Mouse (Mus musculus) heart, embryonic 12.5 days (tissue): ENCODE measurements around the gene Slc7a8. TPM values are rescaled to one million over a fixed set of nuclear protein-coding genes. Genes with fewer than 3 reads are reported as not detected.
A peak's percentile ranks its signal among the peaks of the same experiment; 100 is the strongest.
"Not testable (repeated sequence)": the region's sequence is repeated elsewhere in the genome, so short reads cannot be mapped to it uniquely, and the experiment has no call there.

Source experiments
- ATAC-seq: fragments of 200-750 bp; cut with Nextera tagmentation; 2 replicates; pipeline ENCODE4 v1.8.0; 2017; ENCODE audit warnings: moderate TSS enrichment, moderate library complexity; ENCODE audit not compliant: insufficient number of reproducible peaks, low FRiP score
- H3K27ac ChIP-seq: fragments of 300-500 bp; sonication (generic); 2 replicates; pipeline ENCODE4 v1.5.1; 2016; ENCODE audit warnings: mild to moderate bottlenecking, moderate library complexity; ENCODE audit not compliant: poor library complexity, severe bottlenecking
- H3K27me3 ChIP-seq: fragments of 300-500 bp; sonication (generic); replicated peaks from 2 replicates; pipeline ENCODE4 v1.6.1; 2016; ENCODE audit warnings: mild to moderate bottlenecking, moderate library complexity
- H3K36me3 ChIP-seq: fragments of 300-500 bp; sonication (generic); 2 replicates; pipeline ENCODE4 v1.6.1; 2016; ENCODE audit warnings: mild to moderate bottlenecking, moderate library complexity
- H3K4me1 ChIP-seq: fragments of 300-500 bp; sonication (generic); replicated peaks from 2 replicates; pipeline ENCODE4 v1.6.1; 2016; ENCODE audit warnings: mild to moderate bottlenecking
- H3K4me2 ChIP-seq: fragments of 300-500 bp; sonication (generic); 2 replicates; pipeline ENCODE4 v1.6.1; 2016; ENCODE audit warnings: mild to moderate bottlenecking, moderate library complexity
- H3K4me3 ChIP-seq: fragments of 300-500 bp; sonication (generic); 2 replicates; pipeline ENCODE4 v1.5.1; 2016; ENCODE audit warnings: mild to moderate bottlenecking
- H3K9ac ChIP-seq: fragments of 300-500 bp; sonication (generic); 2 replicates; pipeline ENCODE4 v1.6.1; 2016; ENCODE audit warnings: mild to moderate bottlenecking, moderate library complexity
- H3K9me3 ChIP-seq: fragments of 300-500 bp; sonication (generic); replicated peaks from 2 replicates; pipeline ENCODE4 v1.6.1; 2016; ENCODE audit warnings: mild to moderate bottlenecking, moderate library complexity
- WGBS: fragments of 180-500 bp; shearing (Covaris S2); methylation state at CpG from one replicate; pipeline ENCODE4 v1.1.7; 2016; 5-methylcytosine and 5-hydroxymethylcytosine counted together
- polyA plus RNA-seq: library from polyadenylated mRNA; unstranded; fragments of >200 nt; fragmentation: Nextera tagmentation; extraction: Ambion mirVana; gene quantifications from 2 replicates; pipeline ENCODE4 v1.2.1, GENCODE M21; 2016

The Slc7a8 gene
- polyA plus RNA-seq, 1 experiment from 2014 or later = 4.4 TPM

GRCm38 (mm10) chr14:54780084-54780483, 1.7 kb downstream of the Slc7a8 start:
- H3K9ac ChIP-seq = no peak overlapping the region
- no peaks in the 10 kb centered on the region for H3K9me3 ChIP-seq
- H3K36me3 ChIP-seq = no peaks in the 10 kb centered on the region
- ATAC-seq = no peak
- no peaks in the 10 kb centered on the region for H3K4me1 ChIP-seq
- peak overlapping the region; percentile 19 for H3K4me2 ChIP-seq
- 75% methylated on average over 9 of the region's 9 CpGs for WGBS
- H3K27me3 ChIP-seq = peaks cover 6% of the 10 kb centered on the region
- H3K27ac ChIP-seq = no peak overlapping the region
- H3K4me3 ChIP-seq = 0 out of 2 replicates have a peak overlapping the region, but pooled peaks have one; percentile 1

- Histone ChIP-seq H3K4me2 (no peak overlapping the region), H3K9ac (no peak overlapping the region), H3K36me3 (no peaks in the 10 kb centered on the region), H3K27me3 (peaks cover 6% of the 10 kb centered on the region), H3K4me1 (peaks cover under 1% of the 10 kb centered on the region; the same call in 1 of the 2 replicates), H3K9me3 (no peaks in the 10 kb centered on the region), H3K4me3 (no peak overlapping the region), H3K27ac (no peak overlapping the region)
- 62% methylated on average over 4 of the region's 4 CpGs for WGBS
- ATAC-seq = no peak
Observed at GRCm38 (mm10) chr14:54777893-54778292, 3.9 kb downstream of the Slc7a8 start.

GRCm38 (mm10) chr14:54776768-54777167, 5.0 kb downstream of the Slc7a8 start:
- Histone ChIP-seq H3K4me1 (peaks cover 10% of the 10 kb centered on the region), H3K9ac (no peak overlapping the region), H3K4me3 (no peak overlapping the region), H3K4me2 (no peak overlapping the region), H3K27ac (no peak overlapping the region), H3K36me3 (no peaks in the 10 kb centered on the region), H3K27me3 (peaks cover 6% of the 10 kb centered on the region), H3K9me3 (no peaks in the 10 kb centered on the region)
- no peak for ATAC-seq
- WGBS = 57% methylated on average over 5 of the region's 5 CpGs

GRCm38 (mm10) chr14:54775534-54776041, 6.2 kb downstream of the Slc7a8 start:
- H3K4me3 ChIP-seq = no peak overlapping the region
- ATAC-seq = no peak

GRCm38 (mm10) chr14:54772333-54772856, 9.4 kb downstream of the Slc7a8 start:
- peak overlapping the region; percentile 48 for H3K4me2 ChIP-seq
- no peak for ATAC-seq
- no peaks in the 10 kb centered on the region for H3K9me3 ChIP-seq
- H3K4me1 ChIP-seq = peaks cover 10% of the 10 kb centered on the region
- WGBS = 57% methylated on average over 20 of the region's 20 CpGs
- no peaks in the 10 kb centered on the region for H3K36me3 ChIP-seq
- H3K27me3 ChIP-seq = no peaks in the 10 kb centered on the region
- H3K27ac ChIP-seq = no peak overlapping the region
- H3K4me3 ChIP-seq = no peak overlapping the region
- H3K9ac ChIP-seq = no peak overlapping the region

More at GRCm38 (mm10) chr14:54775534-54776041, 6.2 kb downstream of the Slc7a8 start:
- Histone ChIP-seq H3K27me3 (peaks cover 6% of the 10 kb centered on the region), H3K9me3 (no peaks in the 10 kb centered on the region), H3K4me2 (no peak overlapping the region), H3K4me1 (peaks cover 10% of the 10 kb centered on the region), H3K9ac (no peak overlapping the region), H3K36me3 (no peaks in the 10 kb centered on the region), H3K27ac (no peak overlapping the region)
- WGBS = 86% methylated on average over 7 of the region's 7 CpGs

- Histone ChIP-seq H3K27ac (no peak overlapping the region), H3K36me3 (no peaks in the 10 kb centered on the region), H3K9ac (no peak overlapping the region), H3K4me2 (no peak overlapping the region), H3K27me3 (no peaks in the 10 kb centered on the region), H3K4me3 (no peak overlapping the region), H3K9me3 (no peaks in the 10 kb centered on the region), H3K4me1 (peaks cover 10% of the 10 kb centered on the region)
- 89% methylated on average over 5 of the region's 5 CpGs for WGBS
- no peak for ATAC-seq
Observed at GRCm38 (mm10) chr14:54770373-54770772, 11.4 kb downstream of the Slc7a8 start.

GRCm38 (mm10) chr14:54769068-54769425, 12.7 kb downstream of the Slc7a8 start:
- Histone ChIP-seq H3K9ac (no peak overlapping the region), H3K4me2 (no peak overlapping the region), H3K4me3 (no peak overlapping the region), H3K4me1 (peaks cover 10% of the 10 kb centered on the region), H3K9me3 (no peaks in the 10 kb centered on the region), H3K27ac (no peak overlapping the region), H3K27me3 (no peaks in the 10 kb centered on the region), H3K36me3 (no peaks in the 10 kb centered on the region)
- ATAC-seq = no peak
- 87% methylated on average over 5 of the region's 5 CpGs for WGBS

- no peak overlapping the region for H3K4me2 ChIP-seq
- H3K27me3 ChIP-seq = no peaks in the 10 kb centered on the region
- 77% methylated on average over 10 of the region's 10 CpGs for WGBS
- no peaks in the 10 kb centered on the region for H3K9me3 ChIP-seq
- H3K9ac ChIP-seq = no peak overlapping the region
- H3K27ac ChIP-seq = no peak overlapping the region
- H3K36me3 ChIP-seq = no peaks in the 10 kb centered on the region
- no peak for ATAC-seq
- H3K4me3 ChIP-seq = no peak overlapping the region
- H3K4me1 ChIP-seq = peaks cover 10% of the 10 kb centered on the region
Observed at GRCm38 (mm10) chr14:54768314-54769067, 13.3 kb downstream of the Slc7a8 start.

- H3K9me3 ChIP-seq, H3K4me2 ChIP-seq, ATAC-seq, H3K4me3 ChIP-seq, H3K9ac ChIP-seq, H3K27me3 ChIP-seq, H3K4me1 ChIP-seq, H3K27ac ChIP-seq, H3K36me3 ChIP-seq: not testable (repeated sequence)
- WGBS = 91% methylated on average over 7 of the region's 7 CpGs
Observed at GRCm38 (mm10) chr14:54766937-54767336, 14.8 kb downstream of the Slc7a8 start.

GRCm38 (mm10) chr14:54756382-54756781, 25.4 kb downstream of the Slc7a8 start:
- no peak overlapping the region for H3K27ac ChIP-seq
- H3K9ac ChIP-seq = no peak overlapping the region
- WGBS = 64% methylated on average over 6 of the region's 6 CpGs
- no peaks in the 10 kb centered on the region for H3K4me1 ChIP-seq
- no peak overlapping the region for H3K4me2 ChIP-seq
- ATAC-seq = no peak
- no peak overlapping the region for H3K4me3 ChIP-seq
- H3K27me3 ChIP-seq = no peaks in the 10 kb centered on the region
- H3K9me3 ChIP-seq = no peaks in the 10 kb centered on the region
- H3K36me3 ChIP-seq = no peaks in the 10 kb centered on the region

GRCm38 (mm10) chr14:54754602-54755018, 27.1 kb downstream of the Slc7a8 start:
- Histone ChIP-seq H3K27ac (no peak overlapping the region), H3K36me3 (no peaks in the 10 kb centered on the region), H3K9ac (no peak overlapping the region), H3K4me1 (no peaks in the 10 kb centered on the region), H3K27me3 (no peaks in the 10 kb centered on the region), H3K9me3 (no peaks in the 10 kb centered on the region), H3K4me3 (no peak overlapping the region), H3K4me2 (no peak overlapping the region)
- no peak for ATAC-seq
- WGBS = 42% methylated on average over 6 of the region's 6 CpGs
